Mouse (Mus musculus) MEL (cell line): Measurements from ENCODE around the gene Ggt1. TPM values are rescaled to one million over a fixed set of nuclear protein-coding genes. Genes with fewer than 3 reads are reported as not detected.
A peak's percentile ranks its signal among the peaks of the same experiment; 100 is the strongest.

Experiments used
- DNase-seq: peaks from one replicate; pipeline ENCODE4 v3.0.0; 2011; ENCODE audit warnings: low read depth, low spot score
- H3K27ac ChIP-seq: 2 replicates; pipeline ENCODE4 v1.5.1; 2012; ENCODE audit warnings: low read depth, mild to moderate bottlenecking, control low read depth, low read length, moderate library complexity; ENCODE audit not compliant: control insufficient read depth
- H3K27me3 ChIP-seq, 2 experiments: fragments of 150-350 bp in 1 of 2; sonication (generic) in 1 of 2; 2 replicates each; pipeline ENCODE4 v1.6.1; 2012; ENCODE audit warnings: low read length in 2 of 2, mild to moderate bottlenecking in 2 of 2, improper control_type of control experiment in 1 of 2, moderate library complexity in 1 of 2; ENCODE audit not compliant: insufficient read depth in 2 of 2, control insufficient read depth in 1 of 2
- H3K36me3 ChIP-seq, 2 experiments: 2 replicates each; pipeline ENCODE4 v1.6.1; 2012 to 2014; ENCODE audit warnings: low read length in 2 of 2, improper control_type of control experiment in 1 of 2, inconsistent platforms in 1 of 2, mild to moderate bottlenecking in 1 of 2; ENCODE audit not compliant: insufficient read depth in 2 of 2, control insufficient read depth in 1 of 2
- H3K4me1 ChIP-seq, 2 experiments: fragments of 150-350 bp in 1 of 2; sonication (generic) in 1 of 2; 2 replicates each; pipeline ENCODE4 v1.6.1; 2012; ENCODE audit warnings: low read length in 2 of 2, improper control_type of control experiment in 1 of 2, mild to moderate bottlenecking in 1 of 2; ENCODE audit not compliant: insufficient read depth in 2 of 2, control insufficient read depth in 1 of 2
- H3K4me3 ChIP-seq, 2 experiments: fragments of 150-350 bp in 1 of 2; sonication (generic) in 1 of 2; 2 replicates each; pipeline ENCODE4 v1.5.1; 2012; ENCODE audit warnings: low read depth in 2 of 2, low read length in 2 of 2, mild to moderate bottlenecking in 2 of 2, moderate library complexity in 2 of 2, control low read depth in 1 of 2, improper control_type of control experiment in 1 of 2; ENCODE audit not compliant: control insufficient read depth in 1 of 2, insufficient read depth in 1 of 2
- H3K79me2 ChIP-seq: 2 replicates; pipeline ENCODE4 v1.6.1; 2012; ENCODE audit warnings: mild to moderate bottlenecking, low read length, moderate library complexity; ENCODE audit not compliant: control insufficient read depth, poor library complexity, insufficient read depth
- H3K9ac ChIP-seq: 2 replicates; pipeline ENCODE4 v1.6.1; 2012; ENCODE audit warnings: low read depth, mild to moderate bottlenecking, control low read depth, low read length, moderate library complexity; ENCODE audit not compliant: control insufficient read depth, poor library complexity, severe bottlenecking
- H3K9me3 ChIP-seq: fragments of 150-350 bp; sonication (generic); replicated peaks from 2 replicates; pipeline ENCODE4 v1.6.1; 2012; ENCODE audit warnings: mild to moderate bottlenecking, low read length, improper control_type of control experiment, moderate library complexity; ENCODE audit not compliant: insufficient read depth
- CHD1 ChIP-seq: IDR thresholded peaks from 2 replicates; pipeline ENCODE4 v1.6.1; 2012; ENCODE audit warnings: low read depth, mild to moderate bottlenecking, inconsistent platforms, low read length, improper control_type of control experiment
- CHD2 ChIP-seq: IDR thresholded peaks from 2 replicates; pipeline ENCODE4 v1.6.1; 2011; ENCODE audit warnings: low read length, improper control_type of control experiment
- CTCF ChIP-seq, 3 experiments: IDR thresholded peaks in 2 of 3; conservative IDR thresholded peaks in 1 of 3; 2 replicates each; pipeline ENCODE4 v1.5.1; 2011 to 2012; ENCODE audit warnings: low read length in 3 of 3, low read depth in 2 of 3, mild to moderate bottlenecking in 2 of 3, improper control_type of control experiment in 1 of 3, inconsistent platforms in 1 of 3, mixed read lengths in 1 of 3, moderate library complexity in 1 of 3; ENCODE audit not compliant: control insufficient read depth in 1 of 3, insufficient read depth in 1 of 3, poor library complexity in 1 of 3, severe bottlenecking in 1 of 3
- E2F4 ChIP-seq: IDR thresholded peaks from 2 replicates; pipeline ENCODE4 v1.6.1; 2011; ENCODE audit warnings: low read depth, low read length, improper control_type of control experiment, borderline replicate concordance
- EP300 ChIP-seq, 2 experiments: IDR thresholded peaks; 2 replicates each; pipeline ENCODE4 v1.6.1; 2011; ENCODE audit warnings: improper control_type of control experiment in 2 of 2, low read length in 2 of 2, low read depth in 1 of 2, mild to moderate bottlenecking in 1 of 2
- GABPA ChIP-seq: IDR thresholded peaks from 2 replicates; pipeline ENCODE4 v1.6.1; 2012; ENCODE audit warnings: low read depth, mild to moderate bottlenecking, inconsistent platforms, low read length, improper control_type of control experiment, moderate library complexity
- MXI1 ChIP-seq: IDR thresholded peaks from 2 replicates; pipeline ENCODE4 v1.6.1; 2011; ENCODE audit warnings: mild to moderate bottlenecking, low read depth, low read length, improper control_type of control experiment
- MYB ChIP-seq: IDR thresholded peaks from 2 replicates; pipeline ENCODE4 v1.6.1; 2011; ENCODE audit warnings: mild to moderate bottlenecking, low read depth, low read length, improper control_type of control experiment
- MYC ChIP-seq: IDR thresholded peaks from 2 replicates; pipeline ENCODE4 v1.6.1; 2011; ENCODE audit warnings: low read depth, mild to moderate bottlenecking, low read length, improper control_type of control experiment, moderate library complexity
- NRF1 ChIP-seq: IDR thresholded peaks from 2 replicates; pipeline ENCODE4 v1.6.1; 2014; ENCODE audit warnings: low read depth, mild to moderate bottlenecking, inconsistent platforms, low read length, improper control_type of control experiment, moderate library complexity; ENCODE audit not compliant: poor library complexity, insufficient read depth, severe bottlenecking
- POLR2A ChIP-seq, 2 experiments: IDR thresholded peaks; 2 replicates each; pipeline ENCODE4 v1.6.1; 2011 to 2012; ENCODE audit warnings: low read length in 2 of 2, mild to moderate bottlenecking in 2 of 2, control low read depth in 1 of 2, improper control_type of control experiment in 1 of 2, low read depth in 1 of 2, moderate library complexity in 1 of 2; ENCODE audit not compliant: control insufficient read depth in 1 of 2, insufficient read depth in 1 of 2, poor library complexity in 1 of 2
- RAD21 ChIP-seq: IDR thresholded peaks from 2 replicates; pipeline ENCODE4 v1.6.1; 2011; ENCODE audit warnings: mild to moderate bottlenecking, low read depth, low read length, improper control_type of control experiment
- RCOR1 ChIP-seq: IDR thresholded peaks from 2 replicates; pipeline ENCODE4 v1.6.1; 2012; ENCODE audit warnings: low read depth, mild to moderate bottlenecking, inconsistent platforms, low read length, improper control_type of control experiment
- SIN3A ChIP-seq: IDR thresholded peaks from 2 replicates; pipeline ENCODE4 v1.6.1; 2012; ENCODE audit warnings: low read length, improper control_type of control experiment, inconsistent platforms
- TCF12 ChIP-seq: IDR thresholded peaks from 2 replicates; pipeline ENCODE4 v1.6.1; 2014; ENCODE audit warnings: low read depth, mild to moderate bottlenecking, inconsistent platforms, low read length, improper control_type of control experiment, moderate library complexity
- UBTF ChIP-seq: IDR thresholded peaks from 2 replicates; pipeline ENCODE4 v1.6.1; 2012; ENCODE audit warnings: low read depth, mild to moderate bottlenecking, inconsistent platforms, low read length, improper control_type of control experiment, moderate library complexity, borderline replicate concordance; ENCODE audit not compliant: insufficient read depth
- USF1 ChIP-seq: IDR thresholded peaks from 2 replicates; pipeline ENCODE4 v1.6.1; 2014; ENCODE audit warnings: low read depth, mild to moderate bottlenecking, inconsistent platforms, low read length, improper control_type of control experiment, moderate library complexity
- USF2 ChIP-seq, 2 experiments: IDR thresholded peaks; 2 replicates each; pipeline ENCODE4 v1.6.1; 2011 to 2012; ENCODE audit warnings: improper control_type of control experiment in 2 of 2, low read length in 2 of 2, borderline replicate concordance in 1 of 2, inconsistent platforms in 1 of 2, low read depth in 1 of 2, mild to moderate bottlenecking in 1 of 2; ENCODE audit not compliant: insufficient read depth in 1 of 2
- ZC3H11A ChIP-seq: IDR thresholded peaks from 2 replicates; pipeline ENCODE4 v1.6.1; 2012; ENCODE audit warnings: low read depth, mild to moderate bottlenecking, inconsistent platforms, low read length, improper control_type of control experiment
- ZNF384 ChIP-seq: IDR thresholded peaks from 2 replicates; pipeline ENCODE4 v1.6.1; 2012; ENCODE audit warnings: low read depth, mild to moderate bottlenecking, inconsistent platforms, low read length, improper control_type of control experiment
- polyA plus RNA-seq, 2 experiments: library from polyadenylated mRNA; stranded (reverse) in 1 of 2; unstranded in 1 of 2; fragments of >175 nt in 1 of 2; fragments of >200 nt in 1 of 2; gene quantifications; 2 replicates each; pipeline versions ENCODE4 v1.2.1 to v1.2.4; 2012; ENCODE audit warnings: low replicate concordance in 2 of 2, low read depth in 1 of 2; ENCODE audit not compliant: insufficient read length in 2 of 2, insufficient read depth in 1 of 2, missing spikeins in 1 of 2
- total RNA-seq: library from RNA; depleted of rRNA; stranded (reverse); fragments of 300-350 nt; gene quantifications from 2 replicates; pipeline ENCODE4 v1.2.3, GENCODE M21; 2012

The Ggt1 gene
- total and polyA plus RNA-seq, 3 experiments, result 0.46 to 3.2 TPM; not detected in 1

DNA sequence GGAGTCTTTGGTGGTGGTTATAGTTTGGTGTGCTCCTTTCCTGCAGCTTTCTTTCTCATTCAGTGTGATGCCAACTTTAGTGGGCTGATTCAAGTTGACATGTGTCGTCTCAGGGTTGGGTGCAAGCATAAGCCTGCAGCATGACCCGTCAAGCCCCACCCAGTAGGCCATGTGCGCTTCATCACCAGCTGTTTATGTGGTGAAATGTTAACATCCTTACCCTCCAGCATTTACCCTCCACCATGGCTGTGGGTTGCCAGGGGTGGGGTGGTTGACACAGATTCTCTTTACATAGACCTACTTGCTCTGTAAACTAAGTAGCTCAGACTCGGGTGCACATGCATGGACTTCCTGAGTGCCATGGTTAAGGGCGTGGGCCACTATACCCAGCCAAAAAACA lies 25.3 kb upstream of the Ggt1 start:
- Histone ChIP-seq H3K9me3 (no peaks in the 10 kb centered on the region), H3K36me3 (peaks cover 0 to 14% of the 10 kb centered on the region in 2 experiments; a peak in 2 of 4 replicates), H3K4me1 (no peaks in the 10 kb centered on the region), H3K9ac (no peak overlapping the region), H3K79me2 (0 out of 2 replicates have a peak, but pooled peaks cover 1% of the 10 kb centered on the region), H3K4me3 (no peak overlapping the region), H3K27ac (no peak overlapping the region), H3K27me3 (no peaks in the 10 kb centered on the region)
- TF ChIP-seq POLR2A (IDR thresholded peaks at IDR 0.05; ENCODE audit: control insufficient read depth in 1 of 2, insufficient read depth in 1 of 2, low read depth in 1 of 2, low read length in 2 of 2, poor library complexity in 1 of 2), result 0 out of 4 replicates have a peak, but pooled peaks of 1 of the 2 experiments have one; percentile 9
- no peak for TF ChIP-seq E2F4
- DNase-seq, result no peak

- no peaks in the 10 kb centered on the region for H3K27me3 ChIP-seq
- no peaks in the 10 kb centered on the region for H3K9me3 ChIP-seq
- DNase-seq, result no peak
- TF ChIP-seq UBTF (no peak), USF2 (IDR thresholded peaks at IDR 0.05; ENCODE audit: borderline replicate concordance in 1 of 2, insufficient read depth in 1 of 2, low read depth in 1 of 2, low read length in 2 of 2) (no peak), TCF12 (no peak), ZC3H11A (no peak), RAD21 (no peak), NRF1 (no peak), CTCF (IDR thresholded peaks at IDR 0.05 in 2 of 3, conservative IDR thresholded peaks at IDR 0.05 in 1 of 3; ENCODE audit: control insufficient read depth in 1 of 3, insufficient read depth in 1 of 3, low read depth in 2 of 3, low read length in 3 of 3, poor library complexity in 1 of 3, severe bottlenecking in 1 of 3) (no peak), GABPA (no peak), CHD2 (no peak), MYB (no peak), MXI1 (no peak), CHD1 (no peak), RCOR1 (no peak), EP300 (IDR thresholded peaks at IDR 0.05; ENCODE audit: low read depth in 1 of 2, low read length in 2 of 2) (no peak), MYC (no peak), SIN3A (no peak), USF1 (no peak), ZNF384 (no peak)
- no peak overlapping the region for H3K9ac ChIP-seq
- H3K27ac ChIP-seq, result no peak overlapping the region
- H3K79me2 ChIP-seq, result no peaks in the 10 kb centered on the region
- no peaks in the 10 kb centered on the region for H3K36me3 ChIP-seq
- H3K4me1 ChIP-seq, result no peaks in the 10 kb centered on the region
- H3K4me3 ChIP-seq, result no peak overlapping the region
These were observed 13.5 kb upstream of the Ggt1 start for GRCm38 (mm10) chr10:75547901-75548300.
